Mouse (Mus musculus): ENCODE results near the gene Hrh2.

DNA sequence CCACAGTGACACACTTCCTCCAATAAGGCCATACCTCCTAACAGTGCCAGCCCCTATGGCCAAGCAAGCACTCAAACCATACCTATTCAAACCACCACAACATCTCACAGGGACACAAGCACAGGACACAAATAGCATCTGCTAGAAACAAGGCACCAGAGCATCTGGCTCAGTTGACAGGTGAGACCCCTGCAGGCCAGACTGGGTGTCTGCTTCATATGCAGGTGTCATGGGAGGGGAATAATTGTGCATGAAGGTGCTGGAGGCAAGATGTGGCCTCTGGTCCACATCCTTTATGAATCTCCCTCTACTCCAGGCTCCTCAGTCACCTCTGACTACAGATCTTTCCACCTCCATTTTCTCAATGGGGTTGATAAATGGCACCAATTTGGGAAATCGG lies 39.5 kb upstream of the Hrh2 start:
- TF ChIP-seq EP300 (optimal IDR thresholded peaks at IDR 0.05) = no peak
- peak; percentile 26; the same call in 1 of the 2 replicates for TF ChIP-seq CTCF (IDR thresholded peaks at IDR 0.05; ENCODE audit: low read depth)

All from stomach, postnatal 0 days (tissue).